Mouse (Mus musculus): ENCODE measurements around the gene Ints13. TPM values are rescaled to one million over a fixed set of nuclear protein-coding genes. Genes with fewer than 3 reads are reported as not detected.

Gene Ints13
- polyA plus RNA-seq, 1 experiment from 2014 or later = 41.1 TPM

DNA sequence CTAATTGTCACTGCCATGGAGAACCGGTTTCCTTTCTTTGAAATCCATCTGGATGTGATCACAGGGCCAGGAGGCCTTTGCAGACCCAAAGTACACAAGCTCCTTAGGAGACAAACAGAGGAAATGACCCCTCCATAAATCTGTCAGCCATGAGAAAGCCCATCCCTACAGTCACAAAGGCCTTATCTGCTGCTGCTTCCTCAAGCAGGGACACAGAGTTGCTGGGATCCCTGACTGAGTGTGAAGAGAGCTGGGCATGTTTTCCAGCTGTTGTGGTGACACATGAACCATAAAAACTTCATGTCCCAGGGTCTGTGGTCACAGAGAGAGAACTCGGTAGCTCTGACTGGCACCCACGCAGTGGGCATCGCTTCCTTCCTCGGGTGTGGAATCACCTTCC, 46.9 kb downstream of the Ints13 start:
- Histone ChIP-seq H3K4me1 (ENCODE audit: control insufficient read depth, insufficient read depth, low read depth, low read length) (no peaks in the 10 kb centered on the region), H3K9me3 (ENCODE audit: control insufficient read depth, low read length) (no peaks in the 10 kb centered on the region), H3K27ac (ENCODE audit: low read depth, low read length) (no peak overlapping the region), H3K9ac (ENCODE audit: low read depth, low read length) (no peak overlapping the region), H3K4me2 (ENCODE audit: low read length) (no peak overlapping the region), H3K36me3 (ENCODE audit: control insufficient read depth, insufficient read depth, low read length) (no peaks in the 10 kb centered on the region), H3K27me3 (replicated peaks; ENCODE audit: control insufficient read depth, insufficient read depth, low read length) (no peaks in the 10 kb centered on the region), H3K4me3 (ENCODE audit: low read length) (no peak overlapping the region)
- no peak for ATAC-seq
- 72% methylated on average over 5 of the region's 5 CpGs for WGBS

DNA sequence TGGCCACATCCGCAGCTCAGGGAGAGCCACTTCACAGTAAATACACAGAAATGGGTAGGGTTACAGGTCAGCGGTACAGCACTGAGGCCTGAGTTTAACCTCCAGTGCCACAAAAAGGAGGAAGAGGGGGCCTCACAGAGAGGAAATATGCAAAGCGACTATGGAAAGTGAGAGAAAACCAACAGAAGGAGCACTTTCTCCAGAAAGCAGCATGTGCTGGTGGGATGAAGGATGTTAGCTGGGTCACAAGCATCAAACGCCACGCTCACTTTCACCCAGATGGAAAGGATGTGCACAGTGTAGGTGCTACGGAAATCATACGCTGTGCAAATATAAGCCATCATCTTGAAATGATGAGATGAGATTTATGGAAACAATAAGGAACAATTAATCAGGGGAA, 47.3 kb downstream of the Ints13 start:
- Histone ChIP-seq H3K4me3 (ENCODE audit: low read length) (no peak overlapping the region), H3K27me3 (replicated peaks; ENCODE audit: control insufficient read depth, insufficient read depth, low read length) (no peaks in the 10 kb centered on the region), H3K9ac (ENCODE audit: low read depth, low read length) (no peak overlapping the region), H3K4me2 (ENCODE audit: low read length) (no peak overlapping the region), H3K9me3 (ENCODE audit: control insufficient read depth, low read length) (no peaks in the 10 kb centered on the region), H3K27ac (ENCODE audit: low read depth, low read length) (no peak overlapping the region), H3K36me3 (ENCODE audit: control insufficient read depth, insufficient read depth, low read length) (no peaks in the 10 kb centered on the region), H3K4me1 (ENCODE audit: control insufficient read depth, insufficient read depth, low read depth, low read length) (no peaks in the 10 kb centered on the region)
- 80% methylated on average over 7 of the region's 7 CpGs for WGBS
- ATAC-seq = no peak

DNA sequence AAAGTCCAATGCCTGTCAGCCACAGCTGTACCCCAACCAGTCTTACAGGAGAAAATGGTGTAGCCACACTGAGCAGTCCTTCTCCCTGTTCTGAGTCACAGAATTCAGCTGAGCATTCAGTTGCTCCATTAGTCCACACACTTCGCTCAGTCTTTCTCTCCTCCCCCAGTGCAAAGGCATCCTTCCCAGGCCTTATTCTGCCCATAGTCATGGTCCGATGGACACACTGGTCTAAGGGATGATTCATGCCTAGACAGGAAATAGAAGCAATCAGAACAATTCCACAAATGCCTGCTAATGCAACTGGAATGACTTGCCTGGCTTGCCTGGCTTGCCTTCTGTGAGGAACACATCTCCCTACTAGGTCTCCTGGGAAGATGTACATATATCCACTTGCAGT, 50.1 kb downstream of the Ints13 start:
- Histone ChIP-seq H3K9me3 (ENCODE audit: control insufficient read depth, low read length) (0 out of 2 replicates have a peak, but pooled peaks cover 4% of the 10 kb centered on the region), H3K4me1 (ENCODE audit: control insufficient read depth, insufficient read depth, low read depth, low read length) (no peaks in the 10 kb centered on the region), H3K36me3 (ENCODE audit: control insufficient read depth, insufficient read depth, low read length) (no peaks in the 10 kb centered on the region), H3K4me3 (ENCODE audit: low read length) (no peak overlapping the region), H3K27ac (ENCODE audit: low read depth, low read length) (no peak overlapping the region), H3K4me2 (ENCODE audit: low read length) (no peak overlapping the region), H3K27me3 (replicated peaks; ENCODE audit: control insufficient read depth, insufficient read depth, low read length) (no peaks in the 10 kb centered on the region), H3K9ac (ENCODE audit: low read depth, low read length) (no peak overlapping the region)
- no peak for ATAC-seq
- WGBS = 85% methylated on average over 2 of the region's 2 CpGs

DNA sequence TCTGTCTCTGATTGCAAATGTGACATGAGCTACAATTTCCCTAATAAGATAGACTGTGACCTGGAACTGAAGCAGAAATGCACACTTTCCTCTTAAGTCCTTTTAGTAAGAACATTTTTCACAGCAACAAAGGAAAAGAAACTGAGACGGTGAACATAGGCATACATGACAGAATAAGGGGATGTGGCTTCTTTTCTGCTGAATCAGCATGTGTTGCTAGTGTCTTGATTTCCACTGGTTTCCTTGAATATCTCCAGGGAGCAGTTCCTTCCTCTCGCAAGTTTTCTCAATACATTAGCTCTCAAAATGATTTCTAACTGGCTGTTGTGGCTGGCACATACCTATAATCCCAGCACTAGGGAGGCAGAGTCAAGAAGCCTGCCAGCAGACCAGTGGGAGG, 52.1 kb downstream of the Ints13 start:
- no peaks in the 10 kb centered on the region for H3K27me3 ChIP-seq (replicated peaks; ENCODE audit: control insufficient read depth, insufficient read depth, low read length)

DNA sequence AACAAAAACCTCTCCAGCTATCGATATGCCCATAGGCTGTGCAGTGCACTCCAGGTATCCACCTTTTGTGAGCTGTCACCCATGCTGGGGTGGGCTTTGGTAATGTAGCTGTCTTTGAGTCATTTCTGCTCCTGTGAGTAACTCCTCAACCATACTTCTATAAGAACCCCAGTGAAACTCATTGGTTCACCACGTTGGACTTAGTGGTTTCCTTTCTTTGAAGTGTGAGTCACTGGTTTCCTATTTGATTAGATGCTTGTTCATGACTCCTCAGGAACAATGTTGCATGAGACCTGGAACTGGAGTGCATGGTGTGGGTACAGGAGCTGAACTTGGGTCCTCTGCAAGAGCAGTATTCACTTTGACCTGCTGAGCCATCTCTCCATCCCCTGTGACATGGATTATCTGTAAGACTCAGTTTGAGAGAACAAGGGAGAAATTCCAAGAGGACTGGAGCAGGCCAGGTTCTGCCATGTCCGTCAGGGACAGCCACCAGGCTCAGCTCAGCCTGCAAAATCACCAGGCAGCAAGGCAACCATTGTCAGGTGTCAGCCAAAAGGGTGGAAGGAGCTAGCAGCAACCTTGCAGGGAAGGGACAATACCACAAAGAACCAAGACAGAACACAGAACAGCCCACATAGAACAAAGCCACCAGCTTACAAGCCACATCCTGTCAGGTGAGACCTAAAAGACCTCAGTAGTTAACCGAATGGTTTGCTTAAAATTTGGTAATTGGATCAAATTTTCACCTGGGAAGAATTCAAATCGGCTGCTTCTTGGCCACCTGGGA, 56.0 kb downstream of the Ints13 start:
- H3K4me3 ChIP-seq (ENCODE audit: low read length) = no peak overlapping the region
- H3K4me2 ChIP-seq (ENCODE audit: low read length) = no peak overlapping the region
- H3K4me1 ChIP-seq (ENCODE audit: control insufficient read depth, insufficient read depth, low read depth, low read length) = no peaks in the 10 kb centered on the region
- whole genome bisulfite sequencing = 80% methylated on average over 5 of the region's 5 CpGs
- no peak overlapping the region for H3K9ac ChIP-seq (ENCODE audit: low read depth, low read length)
- no peaks in the 10 kb centered on the region for H3K36me3 ChIP-seq (ENCODE audit: control insufficient read depth, insufficient read depth, low read length)
- no peak overlapping the region for H3K27ac ChIP-seq (ENCODE audit: low read depth, low read length)
- H3K9me3 ChIP-seq (ENCODE audit: control insufficient read depth, low read length) = 0 out of 2 replicates have a peak, but pooled peaks cover 4% of the 10 kb centered on the region
- no peaks in the 10 kb centered on the region for H3K27me3 ChIP-seq (replicated peaks; ENCODE audit: control insufficient read depth, insufficient read depth, low read length)
- ATAC-seq = no peak

More for the DNA sequence above, 52.1 kb downstream of the Ints13 start:
- H3K4me3 ChIP-seq (ENCODE audit: low read length) = no peak overlapping the region
- WGBS = 82% methylated on average over 2 of the region's 2 CpGs
- no peak overlapping the region for H3K4me2 ChIP-seq (ENCODE audit: low read length)
- ATAC-seq = no peak
- no peaks in the 10 kb centered on the region for H3K36me3 ChIP-seq (ENCODE audit: control insufficient read depth, insufficient read depth, low read length)
- 0 out of 2 replicates have a peak, but pooled peaks cover 4% of the 10 kb centered on the region for H3K9me3 ChIP-seq (ENCODE audit: control insufficient read depth, low read length)
- no peaks in the 10 kb centered on the region for H3K4me1 ChIP-seq (ENCODE audit: control insufficient read depth, insufficient read depth, low read depth, low read length)
- H3K9ac ChIP-seq (ENCODE audit: low read depth, low read length) = no peak overlapping the region
- H3K27ac ChIP-seq (ENCODE audit: low read depth, low read length) = no peak overlapping the region

DNA sequence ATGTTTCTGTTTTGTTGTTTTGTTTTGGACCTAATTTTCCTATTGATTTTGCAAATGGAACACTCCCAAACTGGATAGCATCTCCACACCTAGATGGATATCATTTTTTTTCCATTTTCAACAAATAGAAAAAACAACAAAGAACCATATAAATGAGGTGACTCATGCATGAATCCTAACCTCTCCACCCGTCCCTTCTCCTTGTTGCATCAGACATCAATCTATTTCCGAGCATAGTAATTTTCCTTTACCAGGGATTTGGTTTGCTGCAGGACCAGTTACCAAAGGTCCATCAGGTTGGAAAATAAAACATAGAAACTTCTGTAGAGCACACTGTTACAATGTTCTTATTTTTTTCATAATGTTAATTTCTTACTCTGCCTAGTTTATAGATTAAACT, 58.6 kb downstream of the Ints13 start:
- Histone ChIP-seq H3K9me3 (ENCODE audit: control insufficient read depth, low read length) (0 out of 2 replicates have a peak, but pooled peaks cover 4% of the 10 kb centered on the region), H3K27me3 (replicated peaks; ENCODE audit: control insufficient read depth, insufficient read depth, low read length) (no peaks in the 10 kb centered on the region), H3K4me3 (ENCODE audit: low read length) (no peak overlapping the region), H3K27ac (ENCODE audit: low read depth, low read length) (no peak overlapping the region), H3K4me1 (ENCODE audit: control insufficient read depth, insufficient read depth, low read depth, low read length) (no peaks in the 10 kb centered on the region), H3K36me3 (ENCODE audit: control insufficient read depth, insufficient read depth, low read length) (no peaks in the 10 kb centered on the region), H3K4me2 (ENCODE audit: low read length) (no peak overlapping the region), H3K9ac (ENCODE audit: low read depth, low read length) (no peak overlapping the region)
- ATAC-seq = no peak
- WGBS = 67% methylated on average over 2 of the region's 2 CpGs

DNA sequence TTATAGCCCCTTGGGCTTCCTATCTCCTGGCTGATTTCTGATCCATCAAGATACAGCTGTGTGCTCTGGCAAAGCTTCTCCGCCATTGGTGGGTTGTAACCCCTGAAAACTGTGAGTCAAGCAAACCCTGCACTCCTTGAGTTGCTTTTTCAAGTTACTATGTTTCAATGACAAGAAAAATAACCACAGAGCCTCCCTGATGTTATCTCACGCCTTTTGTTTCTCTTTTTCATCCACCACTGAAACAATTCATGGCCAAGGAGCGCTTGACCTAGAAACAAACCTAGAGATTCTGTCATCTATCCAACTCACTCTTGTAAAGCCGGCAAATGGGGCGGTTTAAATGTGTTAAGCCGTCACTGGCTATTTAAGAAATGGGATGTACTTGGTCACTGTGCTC, 61.7 kb downstream of the Ints13 start:
- Histone ChIP-seq H3K36me3 (ENCODE audit: control insufficient read depth, insufficient read depth, low read length) (no peaks in the 10 kb centered on the region), H3K9ac (ENCODE audit: low read depth, low read length) (no peak overlapping the region), H3K4me2 (ENCODE audit: low read length) (no peak overlapping the region), H3K4me3 (ENCODE audit: low read length) (no peak overlapping the region), H3K27me3 (replicated peaks; ENCODE audit: control insufficient read depth, insufficient read depth, low read length) (no peaks in the 10 kb centered on the region), H3K9me3 (ENCODE audit: control insufficient read depth, low read length) (no peaks in the 10 kb centered on the region), H3K27ac (ENCODE audit: low read depth, low read length) (no peak overlapping the region), H3K4me1 (ENCODE audit: control insufficient read depth, insufficient read depth, low read depth, low read length) (no peaks in the 10 kb centered on the region)
- no peak for ATAC-seq
- 79% methylated on average over 6 of the region's 6 CpGs for WGBS

DNA sequence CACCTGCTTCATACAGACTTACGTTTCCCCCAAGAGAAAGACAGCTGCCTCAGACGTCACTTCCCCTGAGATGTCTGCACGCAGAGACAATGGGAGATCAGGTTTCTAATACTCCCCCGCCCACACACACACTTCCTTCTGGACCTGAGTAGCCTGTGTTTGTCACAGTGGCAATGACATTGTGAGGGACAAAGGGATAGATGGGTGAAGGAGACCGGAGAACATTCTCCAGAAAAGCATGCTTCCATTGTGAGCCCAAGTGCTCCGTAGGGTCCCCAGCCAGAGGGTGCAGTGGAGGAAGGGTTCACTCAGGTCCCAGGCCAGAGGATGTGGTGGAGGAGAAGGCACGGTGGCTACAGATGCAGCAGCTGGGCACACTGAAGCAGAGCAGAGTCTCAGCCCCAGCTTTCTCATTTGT, 63.1 kb downstream of the Ints13 start:
- Histone ChIP-seq H3K27ac (ENCODE audit: low read depth, low read length) (no peak overlapping the region), H3K9ac (ENCODE audit: low read depth, low read length) (no peak overlapping the region), H3K4me2 (ENCODE audit: low read length) (no peak overlapping the region), H3K27me3 (replicated peaks; ENCODE audit: control insufficient read depth, insufficient read depth, low read length) (no peaks in the 10 kb centered on the region), H3K9me3 (ENCODE audit: control insufficient read depth, low read length) (no peaks in the 10 kb centered on the region), H3K4me3 (ENCODE audit: low read length) (no peak overlapping the region), H3K36me3 (ENCODE audit: control insufficient read depth, insufficient read depth, low read length) (no peaks in the 10 kb centered on the region), H3K4me1 (ENCODE audit: control insufficient read depth, insufficient read depth, low read depth, low read length) (no peaks in the 10 kb centered on the region)
- WGBS = 55% methylated on average over 7 of the region's 7 CpGs
- no peak for ATAC-seq

DNA sequence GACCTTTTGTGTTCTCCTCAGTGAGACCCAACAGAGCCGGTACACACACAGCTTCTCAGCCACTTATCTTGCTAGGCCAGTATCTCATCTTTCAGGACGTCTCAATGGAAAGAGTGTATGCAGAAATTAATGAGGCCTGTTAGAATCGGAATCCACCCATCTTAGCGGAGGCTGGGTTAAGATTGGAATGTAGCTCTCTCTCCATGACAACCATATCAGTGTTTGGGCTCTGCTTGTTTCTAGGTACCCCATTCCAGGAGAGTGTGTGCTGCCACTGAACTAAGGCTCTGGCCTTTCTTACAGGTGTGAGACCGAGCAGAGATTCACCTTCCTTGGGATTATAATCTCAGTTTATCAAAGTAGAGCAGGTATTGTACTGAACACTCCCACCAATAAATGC, 63.7 kb downstream of the Ints13 start:
- no peaks in the 10 kb centered on the region for H3K27me3 ChIP-seq (replicated peaks; ENCODE audit: control insufficient read depth, insufficient read depth, low read length)
- ATAC-seq = no peak
- no peak overlapping the region for H3K4me3 ChIP-seq (ENCODE audit: low read length)
- H3K9me3 ChIP-seq (ENCODE audit: control insufficient read depth, low read length) = no peaks in the 10 kb centered on the region
- H3K27ac ChIP-seq (ENCODE audit: low read depth, low read length) = no peak overlapping the region
- no peak overlapping the region for H3K4me2 ChIP-seq (ENCODE audit: low read length)
- 58% methylated on average over 5 of the region's 5 CpGs for WGBS
- no peak overlapping the region for H3K9ac ChIP-seq (ENCODE audit: low read depth, low read length)
- H3K36me3 ChIP-seq (ENCODE audit: control insufficient read depth, insufficient read depth, low read length) = no peaks in the 10 kb centered on the region
- no peaks in the 10 kb centered on the region for H3K4me1 ChIP-seq (ENCODE audit: control insufficient read depth, insufficient read depth, low read depth, low read length)

Data from hindbrain, embryonic 16.5 days (tissue).